Mouse (Mus musculus): Measurements from ENCODE around the gene Map3k12. TPM values are rescaled to one million over a fixed set of nuclear protein-coding genes. Genes with fewer than 3 reads are reported as not detected.

Gene Map3k12
- 13.4 and 15.5 TPM in 2 replicates for polyA plus RNA-seq (2015; fragmentation: Nextera tagmentation; extraction: Ambion mirVana)

GRCm38 (mm10) chr15:102516728-102517404 lies at the start of gene Map3k12:
Gene Map3k12 (minus strand): TSS chr15:102517064.
- no peaks in the 10 kb centered on the region for H3K9me3 ChIP-seq
- ATAC-seq (ENCODE audit: insufficient read depth, low FRiP score, low read depth) = no peak
- H3K4me2 ChIP-seq = peak within 1 kb of the TSS; percentile 93
- no peaks in the 10 kb centered on the region for H3K27me3 ChIP-seq (replicated peaks)
- H3K9ac ChIP-seq = peak within 1 kb of the TSS; percentile 30
- H3K36me3 ChIP-seq = 0 out of 2 replicates have a peak, but pooled peaks cover under 1% of the 10 kb centered on the region
- H3K4me1 ChIP-seq = peaks cover 42% of the 10 kb centered on the region
- peak within 1 kb of the TSS; percentile 75 for H3K4me3 ChIP-seq (replicated peaks)
- peak within 1 kb of the TSS; percentile 83 for H3K27ac ChIP-seq
- WGBS = under 1% methylated on average over 43 of the region's 43 CpGs

DNA sequence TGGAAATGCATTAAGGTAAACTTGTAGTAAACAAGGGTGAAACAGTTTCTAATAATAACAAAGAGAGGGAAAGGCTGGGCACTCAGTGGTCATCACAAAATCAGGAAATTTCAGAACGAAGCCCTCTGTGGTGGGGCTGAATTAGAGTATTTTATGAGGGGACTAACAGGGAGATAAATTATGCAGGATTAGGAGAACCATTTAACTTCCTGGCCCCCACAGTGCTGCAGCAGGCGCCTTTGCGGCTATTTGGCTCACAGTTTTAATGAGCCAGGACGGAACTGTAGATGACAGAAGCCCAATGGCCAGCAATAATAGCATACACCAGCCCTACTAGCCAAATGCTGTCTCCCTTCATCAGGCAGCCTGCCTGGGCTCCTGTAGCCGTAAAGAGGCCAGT lies 46.8 kb upstream of the Map3k12 start:
- H3K9ac ChIP-seq = no peak overlapping the region
- no peak overlapping the region for H3K27ac ChIP-seq
- H3K4me3 ChIP-seq (replicated peaks) = no peak overlapping the region
- no peaks in the 10 kb centered on the region for H3K4me1 ChIP-seq
- no peak for ATAC-seq (ENCODE audit: insufficient read depth, low FRiP score, low read depth)
- no peak overlapping the region for H3K4me2 ChIP-seq
- H3K27me3 ChIP-seq (replicated peaks) = no peaks in the 10 kb centered on the region
- H3K36me3 ChIP-seq = no peaks in the 10 kb centered on the region; the same call in 1 of the 2 replicates
- no peaks in the 10 kb centered on the region for H3K9me3 ChIP-seq
- 88% methylated on average over 5 of the region's 5 CpGs for WGBS

DNA sequence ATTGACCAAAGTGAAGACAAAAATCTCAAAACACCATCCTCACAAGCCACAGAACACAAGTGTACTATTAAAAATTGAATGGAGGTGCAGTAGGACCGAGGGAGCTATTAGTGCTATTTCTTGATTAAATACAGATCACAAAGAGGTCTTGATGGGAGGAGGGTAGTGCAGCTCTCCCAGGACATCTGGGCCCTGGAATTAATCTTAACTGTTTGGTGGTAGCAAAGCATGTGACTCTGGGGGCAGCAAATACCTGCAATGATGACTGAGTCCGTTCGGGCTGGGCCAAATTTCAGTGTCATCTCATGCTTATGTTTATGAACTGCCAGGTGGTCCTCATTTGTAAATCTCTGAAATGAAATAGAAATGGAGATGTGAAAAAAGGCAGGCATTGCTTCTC lies 46.2 kb upstream of the Map3k12 start:
- Histone ChIP-seq H3K9me3 (no peaks in the 10 kb centered on the region), H3K4me3 (replicated peaks) (no peak overlapping the region), H3K4me1 (no peaks in the 10 kb centered on the region), H3K4me2 (no peak overlapping the region), H3K27me3 (replicated peaks) (no peaks in the 10 kb centered on the region), H3K36me3 (no peaks in the 10 kb centered on the region; the same call in 1 of the 2 replicates), H3K9ac (no peak overlapping the region), H3K27ac (no peak overlapping the region)
- no peak for ATAC-seq (ENCODE audit: insufficient read depth, low FRiP score, low read depth)
- WGBS = 75% methylated on average over 3 of the region's 3 CpGs

- no peak for ATAC-seq (ENCODE audit: insufficient read depth, low FRiP score, low read depth)
- no peaks in the 10 kb centered on the region for H3K27me3 ChIP-seq (replicated peaks)
- H3K36me3 ChIP-seq = no peaks in the 10 kb centered on the region; the same call in 1 of the 2 replicates
- no peaks in the 10 kb centered on the region for H3K4me1 ChIP-seq
- no peaks in the 10 kb centered on the region for H3K9me3 ChIP-seq
- 84% methylated on average over 1 of the region's 1 CpGs for WGBS
- H3K4me2 ChIP-seq = no peak overlapping the region
- H3K27ac ChIP-seq = no peak overlapping the region
- no peak overlapping the region for H3K9ac ChIP-seq
- H3K4me3 ChIP-seq (replicated peaks) = no peak overlapping the region
These were observed 45.6 kb upstream of the Map3k12 start for GRCm38 (mm10) chr15:102562491-102562890.

- no peak overlapping the region for H3K27ac ChIP-seq
- H3K4me3 ChIP-seq (replicated peaks) = no peak overlapping the region
- H3K4me2 ChIP-seq = no peak overlapping the region
- no peaks in the 10 kb centered on the region for H3K4me1 ChIP-seq
- H3K9me3 ChIP-seq = no peaks in the 10 kb centered on the region
- no peak overlapping the region for H3K9ac ChIP-seq
- H3K27me3 ChIP-seq (replicated peaks) = no peaks in the 10 kb centered on the region
- no peak for ATAC-seq (ENCODE audit: insufficient read depth, low FRiP score, low read depth)
- peaks cover 14% of the 10 kb centered on the region; the same call in 1 of the 2 replicates for H3K36me3 ChIP-seq
These were observed 40.7 kb upstream of the Map3k12 start for GRCm38 (mm10) chr15:102557580-102557979.

DNA sequence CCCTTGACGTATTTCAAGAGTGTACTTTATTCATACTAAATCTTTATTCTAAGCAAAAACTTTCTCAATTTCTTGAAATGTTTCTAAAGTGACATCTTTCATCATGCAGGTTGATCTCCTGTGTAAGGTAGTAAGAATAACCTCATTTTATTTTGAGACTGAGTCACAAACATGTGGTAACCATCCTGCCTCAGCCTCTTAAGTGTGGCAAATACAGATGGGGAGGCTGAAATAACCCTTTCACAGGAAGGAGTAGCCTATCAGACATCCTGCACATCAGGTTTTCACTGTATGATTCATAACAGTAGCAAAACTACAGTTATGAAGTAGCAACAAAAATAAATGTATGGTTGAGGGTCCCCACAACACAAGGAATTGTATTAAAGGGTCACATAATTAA lies 38.7 kb upstream of the Map3k12 start:
- no peak overlapping the region for H3K4me3 ChIP-seq (replicated peaks)
- no peaks in the 10 kb centered on the region for H3K4me1 ChIP-seq
- peaks cover 25% of the 10 kb centered on the region for H3K36me3 ChIP-seq
- no peak overlapping the region for H3K27ac ChIP-seq
- whole genome bisulfite sequencing = 93% methylated on average over 1 of the region's 1 CpGs
- H3K4me2 ChIP-seq = no peak overlapping the region
- no peaks in the 10 kb centered on the region for H3K9me3 ChIP-seq
- ATAC-seq (ENCODE audit: insufficient read depth, low FRiP score, low read depth) = no peak
- H3K27me3 ChIP-seq (replicated peaks) = no peaks in the 10 kb centered on the region
- H3K9ac ChIP-seq = no peak overlapping the region

GRCm38 (mm10) chr15:102552599-102552998 lies 35.7 kb upstream of the Map3k12 start:
- Histone ChIP-seq H3K4me3 (replicated peaks) (no peak overlapping the region), H3K27me3 (replicated peaks) (no peaks in the 10 kb centered on the region), H3K4me2 (no peak overlapping the region), H3K9ac (no peak overlapping the region), H3K4me1 (no peaks in the 10 kb centered on the region), H3K9me3 (no peaks in the 10 kb centered on the region), H3K27ac (no peak overlapping the region), H3K36me3 (peaks cover 25% of the 10 kb centered on the region)
- 95% methylated on average over 5 of the region's 5 CpGs for WGBS
- no peak for ATAC-seq (ENCODE audit: insufficient read depth, low FRiP score, low read depth)

DNA sequence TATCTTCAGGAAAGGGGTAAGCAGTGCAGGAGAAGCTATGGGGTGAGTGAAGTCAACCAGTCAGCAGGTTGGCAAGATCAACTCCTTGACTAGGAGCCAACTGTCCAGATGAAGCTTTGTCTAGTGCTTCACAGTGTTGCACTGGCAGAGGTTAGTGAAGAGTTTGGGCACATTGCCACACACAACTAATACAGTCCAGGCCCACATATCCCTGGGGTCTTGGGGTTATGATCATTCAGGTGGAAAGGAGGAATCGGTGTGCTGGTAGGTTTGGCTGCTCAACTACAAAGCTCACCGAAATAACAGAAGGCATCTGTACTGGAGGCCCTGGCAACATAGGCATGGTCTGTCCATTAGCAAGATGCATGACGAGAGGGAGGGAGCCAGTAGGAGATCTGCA lies 30.6 kb upstream of the Map3k12 start:
- H3K4me2 ChIP-seq = no peak overlapping the region
- no peak overlapping the region for H3K27ac ChIP-seq
- no peak overlapping the region for H3K4me3 ChIP-seq (replicated peaks)
- H3K4me1 ChIP-seq = no peaks in the 10 kb centered on the region
- H3K9ac ChIP-seq = no peak overlapping the region
- no peaks in the 10 kb centered on the region for H3K27me3 ChIP-seq (replicated peaks)
- WGBS = 95% methylated on average over 3 of the region's 3 CpGs
- H3K9me3 ChIP-seq = no peaks in the 10 kb centered on the region
- peaks cover 20% of the 10 kb centered on the region for H3K36me3 ChIP-seq
- no peak for ATAC-seq (ENCODE audit: insufficient read depth, low FRiP score, low read depth)

DNA sequence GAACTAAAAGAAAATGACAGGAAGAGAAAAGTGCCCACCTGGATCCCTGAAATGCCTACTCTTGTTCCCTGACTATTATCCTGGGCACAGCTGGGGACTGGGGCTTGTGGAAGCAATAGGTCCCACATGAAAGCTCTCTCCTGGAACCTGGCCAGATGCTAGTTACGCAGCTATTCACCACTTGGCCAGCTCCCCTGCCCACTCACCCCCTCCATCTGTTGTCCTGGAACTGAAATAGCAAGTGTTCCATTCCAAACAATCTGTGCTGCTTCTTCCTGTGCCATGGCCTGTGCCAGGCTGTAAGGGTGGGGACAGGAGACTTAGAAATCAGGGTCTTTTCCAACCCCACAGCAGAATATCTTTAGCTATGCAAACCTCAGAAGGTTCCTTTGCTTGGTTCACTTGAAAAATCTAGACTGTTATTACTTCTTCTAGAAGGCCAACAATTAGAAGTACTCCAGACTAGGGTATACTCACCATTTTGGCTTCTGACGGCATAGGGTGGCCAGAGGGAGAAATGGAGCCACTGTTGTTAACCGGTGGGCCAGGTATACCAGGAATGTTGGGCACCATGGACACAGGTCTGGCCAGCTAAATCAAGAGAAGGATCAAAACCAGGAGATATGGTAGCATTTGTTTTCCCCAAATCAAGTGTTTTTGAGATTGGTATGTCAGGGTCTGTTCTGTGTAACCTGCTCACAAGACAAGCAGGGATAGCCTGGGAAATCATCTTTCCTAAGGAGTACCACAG lies 30.0 kb upstream of the Map3k12 start:
- Histone ChIP-seq H3K27ac (no peak overlapping the region), H3K9ac (no peak overlapping the region), H3K4me2 (no peak overlapping the region), H3K9me3 (no peaks in the 10 kb centered on the region), H3K27me3 (replicated peaks) (no peaks in the 10 kb centered on the region), H3K4me1 (no peaks in the 10 kb centered on the region), H3K36me3 (peaks cover 15% of the 10 kb centered on the region), H3K4me3 (replicated peaks) (no peak overlapping the region)
- no peak for ATAC-seq (ENCODE audit: insufficient read depth, low FRiP score, low read depth)
- WGBS = 80% methylated on average over 3 of the region's 3 CpGs

DNA sequence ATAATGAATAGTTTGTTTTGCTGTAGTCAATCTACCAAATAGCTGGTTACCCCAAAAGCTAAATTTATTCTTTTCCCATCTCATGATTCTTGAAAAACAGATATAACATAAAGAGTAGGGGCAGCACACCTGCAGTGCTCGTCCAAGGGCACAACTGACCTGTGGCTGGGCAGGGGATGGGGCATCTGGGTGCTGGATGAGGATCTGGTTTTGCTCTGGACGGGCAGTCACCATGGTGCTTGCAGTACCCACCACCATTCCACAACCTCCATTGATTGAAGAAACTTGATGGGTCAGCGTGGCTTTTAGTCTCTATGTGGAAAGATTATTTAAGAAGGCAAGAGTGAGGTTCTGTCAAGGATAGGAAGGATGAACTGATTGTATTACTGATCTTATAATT lies 29.4 kb upstream of the Map3k12 start:
- Histone ChIP-seq H3K27me3 (replicated peaks) (no peaks in the 10 kb centered on the region), H3K9me3 (no peaks in the 10 kb centered on the region), H3K27ac (no peak overlapping the region), H3K4me1 (no peaks in the 10 kb centered on the region), H3K4me3 (replicated peaks) (no peak overlapping the region), H3K9ac (no peak overlapping the region), H3K36me3 (peaks cover 12% of the 10 kb centered on the region), H3K4me2 (no peak overlapping the region)
- 87% methylated on average over 3 of the region's 3 CpGs for WGBS
- no peak for ATAC-seq (ENCODE audit: insufficient read depth, low FRiP score, low read depth)

DNA sequence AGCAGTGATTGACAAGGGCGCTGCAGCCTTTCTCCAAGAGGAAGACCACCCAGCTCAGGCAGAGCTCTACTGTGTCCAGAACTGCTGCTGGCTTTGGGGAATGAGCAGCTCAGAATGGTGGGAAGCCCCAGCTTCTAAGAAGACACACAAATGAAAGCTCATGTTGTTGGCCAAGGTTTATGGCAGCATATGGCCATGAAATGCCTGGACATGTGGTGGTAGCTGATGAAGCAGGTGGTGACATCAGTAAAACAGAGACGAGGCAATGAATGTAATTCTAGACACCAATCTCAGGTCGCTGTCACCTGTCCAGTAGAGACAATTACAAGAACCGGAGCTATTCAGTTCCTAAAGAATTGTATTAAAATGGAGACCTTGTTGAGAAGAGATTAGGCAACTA lies 27.9 kb upstream of the Map3k12 start:
- no peaks in the 10 kb centered on the region for H3K4me1 ChIP-seq
- no peak for ATAC-seq (ENCODE audit: insufficient read depth, low FRiP score, low read depth)
- 92% methylated on average over 4 of the region's 4 CpGs for WGBS
- H3K27ac ChIP-seq = no peak overlapping the region
- H3K9me3 ChIP-seq = no peaks in the 10 kb centered on the region
- no peak overlapping the region for H3K4me3 ChIP-seq (replicated peaks)
- no peaks in the 10 kb centered on the region for H3K27me3 ChIP-seq (replicated peaks)
- H3K36me3 ChIP-seq = peaks cover 19% of the 10 kb centered on the region
- no peak overlapping the region for H3K9ac ChIP-seq
- H3K4me2 ChIP-seq = no peak overlapping the region

- Histone ChIP-seq H3K4me3 (replicated peaks) (no peak overlapping the region), H3K27me3 (replicated peaks) (no peaks in the 10 kb centered on the region), H3K4me1 (no peaks in the 10 kb centered on the region), H3K4me2 (no peak overlapping the region), H3K36me3 (peaks cover 56% of the 10 kb centered on the region), H3K9me3 (no peaks in the 10 kb centered on the region), H3K27ac (no peak overlapping the region), H3K9ac (no peak overlapping the region)
- no peak for ATAC-seq (ENCODE audit: insufficient read depth, low FRiP score, low read depth)
- 88% methylated on average over 7 of the region's 7 CpGs for WGBS
These were observed 17.1 kb upstream of the Map3k12 start for GRCm38 (mm10) chr15:102533926-102534325.

Measured in stomach, embryonic 15.5 days (tissue).